Mouse (Mus musculus): ENCODE measurements at regions not wholly inside any gene's neighbourhood (a gene's known extent, or its start where the extent isn't known, plus 50 kb on each side); places are given as distances from the start of the nearest gene placed in this dataset.

GRCm38 (mm10) chr4:22997198-22997985, 509.2 kb upstream of the Pou3f2 start:
- no peak for DNase-seq

- no peak for DNase-seq
These were observed 498.8 kb upstream of the Pou3f2 start for GRCm38 (mm10) chr4:22986763-22987468.

- no peak for DNase-seq
These were observed 485.5 kb upstream of the Pou3f2 start for GRCm38 (mm10) chr4:22973585-22974116.

GRCm38 (mm10) chr4:22972784-22973584, 484.8 kb upstream of the Pou3f2 start:
- no peak for DNase-seq

- DNase-seq: no peak
These were observed 483.0 kb upstream of the Pou3f2 start for GRCm38 (mm10) chr4:22971127-22971526.

GRCm38 (mm10) chr4:22970495-22970894, 482.3 kb upstream of the Pou3f2 start:
- DNase-seq: no peak

- DNase-seq: no peak
These were observed 461.3 kb upstream of the Pou3f2 start for GRCm38 (mm10) chr4:22949422-22949821.

- no peak for DNase-seq
These were observed 460.7 kb upstream of the Pou3f2 start for GRCm38 (mm10) chr4:22948880-22949279.

GRCm38 (mm10) chr4:22946788-22947406, 458.7 kb upstream of the Pou3f2 start:
- no peak for DNase-seq

GRCm38 (mm10) chr4:22938302-22938701, 450.1 kb upstream of the Pou3f2 start:
- DNase-seq: no peak

- DNase-seq: no peak
These were observed 436.0 kb upstream of the Pou3f2 start for GRCm38 (mm10) chr4:22924181-22924580.

GRCm38 (mm10) chr4:22914886-22915285, 426.7 kb upstream of the Pou3f2 start:
- no peak for DNase-seq

GRCm38 (mm10) chr4:22892694-22893046, 404.5 kb upstream of the Pou3f2 start:
- DNase-seq: no peak

GRCm38 (mm10) chr4:22891974-22892693, 404.0 kb upstream of the Pou3f2 start:
- no peak for DNase-seq

- DNase-seq: no peak
These were observed 392.5 kb upstream of the Pou3f2 start for GRCm38 (mm10) chr4:22880692-22881091.

GRCm38 (mm10) chr4:22875392-22875791, 387.2 kb upstream of the Pou3f2 start:
- DNase-seq: no peak

GRCm38 (mm10) chr4:22836124-22836445, 347.9 kb upstream of the Pou3f2 start:
- no peak for DNase-seq

- no peak for DNase-seq
These were observed 347.4 kb upstream of the Pou3f2 start for GRCm38 (mm10) chr4:22835381-22836123.

- no peak for DNase-seq
These were observed 345.8 kb upstream of the Pou3f2 start for GRCm38 (mm10) chr4:22833851-22834440.

- no peak for DNase-seq
These were observed 315.5 kb upstream of the Pou3f2 start for GRCm38 (mm10) chr4:22803665-22804064.

GRCm38 (mm10) chr4:22792826-22793225, 304.7 kb upstream of the Pou3f2 start:
- DNase-seq: no peak

Data from kidney, adult 18-20 months (tissue).